Mouse (Mus musculus) forebrain, embryonic 14.5 days (tissue): Measurements from ENCODE around the gene Ift43. TPM values are rescaled to one million over a fixed set of nuclear protein-coding genes. Genes with fewer than 3 reads are reported as not detected.

Source experiments
- ATAC-seq: fragments of 200-750 bp; cut with Nextera tagmentation; 2 replicates; pipeline ENCODE4 v1.8.0; 2017; ENCODE audit warnings: mild to moderate bottlenecking, moderate library complexity
- DNase-seq: peaks from one replicate; pipeline ENCODE4 v3.0.0-alpha.2; 2015; ENCODE audit warnings: low spot score
- H3K27ac ChIP-seq: fragments of 300-500 bp; sonication (generic); 2 replicates; pipeline ENCODE4 v1.5.1; 2014; ENCODE audit warnings: low read depth, mild to moderate bottlenecking, control low read depth, low read length, moderate library complexity
- H3K27me3 ChIP-seq: fragments of 300-500 bp; sonication (generic); replicated peaks from 2 replicates; pipeline ENCODE4 v1.6.1; 2014; ENCODE audit warnings: low read length, control low read depth, mixed read lengths; ENCODE audit not compliant: control insufficient read depth, insufficient read depth
- H3K36me3 ChIP-seq: fragments of 300-500 bp; sonication (generic); 2 replicates; pipeline ENCODE4 v1.6.1; 2014; ENCODE audit warnings: low read length, control low read depth; ENCODE audit not compliant: control insufficient read depth, insufficient read depth
- H3K4me1 ChIP-seq: fragments of 300-500 bp; sonication (generic); 2 replicates; pipeline ENCODE4 v1.6.1; 2014; ENCODE audit warnings: antibody characterized with exemption, low read length, control low read depth; ENCODE audit not compliant: control insufficient read depth, insufficient read depth
- H3K4me2 ChIP-seq: fragments of 300-500 bp; sonication (generic); 2 replicates; pipeline ENCODE4 v1.6.1; 2014; ENCODE audit warnings: mild to moderate bottlenecking, control low read depth, low read length
- H3K4me3 ChIP-seq: fragments of 300-500 bp; sonication (generic); 2 replicates; pipeline ENCODE4 v1.5.1; 2014; ENCODE audit warnings: low read depth, low read length, control low read depth
- H3K9ac ChIP-seq: fragments of 300-500 bp; sonication (generic); 2 replicates; pipeline ENCODE4 v1.6.1; 2014; ENCODE audit warnings: mild to moderate bottlenecking, low read length, control low read depth, moderate library complexity
- H3K9me3 ChIP-seq: fragments of 300-500 bp; sonication (generic); replicated peaks from 2 replicates; pipeline ENCODE4 v1.6.1; 2016; ENCODE audit warnings: low read length, control low read depth, mixed read lengths; ENCODE audit not compliant: control insufficient read depth
- WGBS: fragments of 180-500 bp; shearing (Covaris S2); extraction: QIAGEN DNeasy Blood & Tissue Kit; methylation state at CpG from one replicate; pipeline ENCODE4 v1.1.7; 2014; 5-methylcytosine and 5-hydroxymethylcytosine counted together
- polyA plus RNA-seq: library from polyadenylated mRNA; unstranded; fragments of >200 nt; fragmentation: Nextera tagmentation; extraction: Ambion mirVana; gene quantifications from 2 replicates; pipeline ENCODE4 v1.2.1, GENCODE M21; 2014

Ift43 gene
- polyA plus RNA-seq, 1 experiment from 2014 or later = 82.0 TPM

GRCm38 (mm10) chr12:86203443-86204057, 121.2 kb downstream of the Ift43 start:
- Histone ChIP-seq H3K4me1 (no peaks in the 10 kb centered on the region), H3K4me2 (no peak overlapping the region), H3K27ac (no peak overlapping the region), H3K36me3 (no peaks in the 10 kb centered on the region), H3K9me3 (no peaks in the 10 kb centered on the region), H3K9ac (no peak overlapping the region), H3K27me3 (no peaks in the 10 kb centered on the region), H3K4me3 (no peak overlapping the region)
- WGBS = 88% methylated on average over 8 of the region's 8 CpGs
- no peak for DNase-seq
- no peak for ATAC-seq

- ATAC-seq (peak; percentile 29), DNase-seq (no peak)
- peak overlapping the region; percentile 42 for H3K4me2 ChIP-seq
- H3K9me3 ChIP-seq = no peaks in the 10 kb centered on the region
- H3K27ac ChIP-seq = no peak overlapping the region
- H3K27me3 ChIP-seq = peaks cover 40% of the 10 kb centered on the region
- H3K4me1 ChIP-seq = peaks cover 11% of the 10 kb centered on the region
- no peaks in the 10 kb centered on the region for H3K36me3 ChIP-seq
- WGBS = under 1% methylated on average over 19 of the region's 19 CpGs
- H3K9ac ChIP-seq = peak overlapping the region; percentile 37; the same call in 1 of the 2 replicates
- H3K4me3 ChIP-seq = peak overlapping the region; percentile 9; the same call in 1 of the 2 replicates
These were observed 128.8 kb downstream of the Ift43 start for GRCm38 (mm10) chr12:86211099-86211520.

Other genes starting within 250 kb of the Ift43 start
- gene Tgfb3, start 3.5 kb upstream of the Ift43 start, polyA plus RNA-seq = 4.0 and 5.1 TPM in 2 replicates
- 23.5 and 27.4 TPM in 2 replicates for gene Gpatch2l, start 159.3 kb downstream of the Ift43 start, polyA plus RNA-seq